Mouse (Mus musculus): Measurements from ENCODE around the gene Hhat. TPM values are rescaled to one million over a fixed set of nuclear protein-coding genes. Genes with fewer than 3 reads are reported as not detected.
A peak's percentile ranks its signal among the peaks of the same experiment; 100 is the strongest.

The Hhat gene
- polyA plus RNA-seq, 1 experiment, result 3.4 TPM

GRCm38 (mm10) chr1:192796201-192797010, 25.4 kb upstream of the Hhat start:
- Histone ChIP-seq H3K36me3 (ENCODE audit: control insufficient read depth, insufficient read depth, low read length) (no peaks in the 10 kb centered on the region), H3K4me1 (ENCODE audit: control insufficient read depth, insufficient read depth, insufficient read length) (peaks cover 2% of the 10 kb centered on the region; the same call in 1 of the 2 replicates), H3K27ac (ENCODE audit: insufficient read depth, low read length) (no peak overlapping the region), H3K27me3 (ENCODE audit: control insufficient read depth, insufficient read depth, low read length) (no peaks in the 10 kb centered on the region), H3K4me3 (ENCODE audit: extremely low read depth, insufficient read depth, insufficient read length) (no peak overlapping the region)
- WGBS, result 42% methylated on average over 20 of the region's 21 CpGs
- no peak for DNase-seq (ENCODE audit: low read depth in 1 of 2, low spot score in 2 of 2)
- TF ChIP-seq CTCF (IDR thresholded peaks at IDR 0.05; ENCODE audit: extremely low read depth, insufficient read depth, insufficient read length, insufficient replicate concordance), result no peak
- TF ChIP-seq POLR2A (IDR thresholded peaks at IDR 0.05; ENCODE audit: low read depth, low read length), result no peak

GRCm38 (mm10) chr1:192794957-192795745, 24.1 kb upstream of the Hhat start:
- WGBS, result 84% methylated on average over 9 of the region's 9 CpGs
- Histone ChIP-seq H3K4me3 (ENCODE audit: extremely low read depth, insufficient read depth, insufficient read length) (no peak overlapping the region), H3K27me3 (ENCODE audit: control insufficient read depth, insufficient read depth, low read length) (no peaks in the 10 kb centered on the region), H3K36me3 (ENCODE audit: control insufficient read depth, insufficient read depth, low read length) (no peaks in the 10 kb centered on the region), H3K4me1 (ENCODE audit: control insufficient read depth, insufficient read depth, insufficient read length) (peaks cover 2% of the 10 kb centered on the region; the same call in 1 of the 2 replicates), H3K27ac (ENCODE audit: insufficient read depth, low read length) (no peak overlapping the region)
- TF ChIP-seq CTCF (IDR thresholded peaks at IDR 0.05; ENCODE audit: extremely low read depth, insufficient read depth, insufficient read length, insufficient replicate concordance) (no peak), POLR2A (IDR thresholded peaks at IDR 0.05; ENCODE audit: low read depth, low read length) (no peak)
- DNase-seq (ENCODE audit: low read depth in 1 of 2, low spot score in 2 of 2), result no peak

- 27% methylated on average over 7 of the region's 7 CpGs for WGBS
Observed at GRCm38 (mm10) chr1:192791897-192792361, 20.9 kb upstream of the Hhat start.

DNA sequence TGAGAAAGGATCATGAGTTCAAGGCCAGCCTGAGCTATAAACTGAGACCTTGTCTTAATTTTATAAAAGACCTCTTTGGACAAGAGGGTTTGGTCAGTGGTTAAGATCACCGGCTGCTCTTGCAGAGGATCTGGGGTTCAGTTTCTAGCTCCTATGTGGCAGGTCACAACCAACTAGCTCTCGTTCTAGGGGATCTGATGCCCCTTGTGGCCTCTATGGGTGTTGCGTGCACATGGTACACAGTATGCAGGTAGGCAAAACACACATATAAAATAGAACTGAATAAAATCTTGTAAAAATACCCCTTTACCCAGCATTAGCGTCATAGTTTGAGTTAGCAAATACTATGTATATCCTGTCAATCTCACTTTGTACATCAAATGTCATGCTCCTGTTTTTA, 19.4 kb upstream of the Hhat start:
- peak; percentile 15; the same call in 1 of the 2 replicates for TF ChIP-seq CTCF (IDR thresholded peaks at IDR 0.05; ENCODE audit: extremely low read depth, insufficient read depth, insufficient read length, insufficient replicate concordance)
- no peak for TF ChIP-seq POLR2A (IDR thresholded peaks at IDR 0.05; ENCODE audit: low read depth, low read length)

More at GRCm38 (mm10) chr1:192791897-192792361, 20.9 kb upstream of the Hhat start:
- H3K27me3 ChIP-seq (ENCODE audit: control insufficient read depth, insufficient read depth, low read length), result no peaks in the 10 kb centered on the region
- DNase-seq (ENCODE audit: low read depth in 1 of 2, low spot score in 2 of 2), result no peak
- H3K27ac ChIP-seq (ENCODE audit: insufficient read depth, low read length), result no peak overlapping the region
- H3K4me1 ChIP-seq (ENCODE audit: control insufficient read depth, insufficient read depth, insufficient read length), result no peaks in the 10 kb centered on the region
- H3K4me3 ChIP-seq (ENCODE audit: extremely low read depth, insufficient read depth, insufficient read length), result no peak overlapping the region
- no peak for TF ChIP-seq POLR2A (IDR thresholded peaks at IDR 0.05; ENCODE audit: low read depth, low read length)
- TF ChIP-seq CTCF (IDR thresholded peaks at IDR 0.05; ENCODE audit: extremely low read depth, insufficient read depth, insufficient read length, insufficient replicate concordance), result no peak
- no peaks in the 10 kb centered on the region for H3K36me3 ChIP-seq (ENCODE audit: control insufficient read depth, insufficient read depth, low read length)

GRCm38 (mm10) chr1:192789828-192790227, 18.8 kb upstream of the Hhat start:
- whole genome bisulfite sequencing, result 93% methylated on average over 11 of the region's 11 CpGs
- TF ChIP-seq CTCF (IDR thresholded peaks at IDR 0.05; ENCODE audit: extremely low read depth, insufficient read depth, insufficient read length, insufficient replicate concordance) (no peak), POLR2A (IDR thresholded peaks at IDR 0.05; ENCODE audit: low read depth, low read length) (no peak)
- Histone ChIP-seq H3K4me3 (ENCODE audit: extremely low read depth, insufficient read depth, insufficient read length) (no peak overlapping the region), H3K36me3 (ENCODE audit: control insufficient read depth, insufficient read depth, low read length) (no peaks in the 10 kb centered on the region), H3K4me1 (ENCODE audit: control insufficient read depth, insufficient read depth, insufficient read length) (no peaks in the 10 kb centered on the region), H3K27me3 (ENCODE audit: control insufficient read depth, insufficient read depth, low read length) (no peaks in the 10 kb centered on the region), H3K27ac (ENCODE audit: insufficient read depth, low read length) (no peak overlapping the region)
- DNase-seq (ENCODE audit: low read depth in 1 of 2, low spot score in 2 of 2), result no peak

More for the DNA sequence above, 19.4 kb upstream of the Hhat start:
- peak in 1 of 2 experiments; percentile 24 for DNase-seq (ENCODE audit: low read depth in 1 of 2, low spot score in 2 of 2)
- 85% methylated on average over 4 of the region's 4 CpGs for WGBS
- no peak overlapping the region for H3K4me3 ChIP-seq (ENCODE audit: extremely low read depth, insufficient read depth, insufficient read length)
- no peaks in the 10 kb centered on the region for H3K4me1 ChIP-seq (ENCODE audit: control insufficient read depth, insufficient read depth, insufficient read length)
- no peak overlapping the region for H3K27ac ChIP-seq (ENCODE audit: insufficient read depth, low read length)
- H3K36me3 ChIP-seq (ENCODE audit: control insufficient read depth, insufficient read depth, low read length), result no peaks in the 10 kb centered on the region
- no peaks in the 10 kb centered on the region for H3K27me3 ChIP-seq (ENCODE audit: control insufficient read depth, insufficient read depth, low read length)

DNA sequence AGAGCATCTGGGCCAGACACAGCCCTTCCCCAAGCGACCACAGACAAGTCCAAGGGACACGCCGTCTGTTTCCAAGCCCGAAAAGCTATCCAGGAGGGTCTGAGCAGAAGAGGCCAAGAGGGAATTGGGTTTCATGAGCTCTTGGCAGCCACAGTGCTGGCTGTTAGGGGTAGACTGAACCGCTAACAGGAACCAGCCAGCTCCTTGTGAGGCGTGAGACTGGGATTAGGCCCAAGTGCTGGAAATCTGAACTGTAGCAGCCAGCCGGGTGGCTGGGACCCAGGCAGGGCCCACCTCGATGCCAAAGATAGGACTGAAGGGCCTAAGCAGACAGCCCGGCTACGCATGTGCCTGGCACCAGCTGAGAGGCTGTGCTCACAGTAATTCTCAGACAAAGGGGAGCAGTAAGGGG, 18.1 kb upstream of the Hhat start:
- WGBS, result 88% methylated on average over 10 of the region's 10 CpGs
- no peak overlapping the region for H3K4me3 ChIP-seq (ENCODE audit: extremely low read depth, insufficient read depth, insufficient read length)
- no peak for TF ChIP-seq POLR2A (IDR thresholded peaks at IDR 0.05; ENCODE audit: low read depth, low read length)
- TF ChIP-seq CTCF (IDR thresholded peaks at IDR 0.05; ENCODE audit: extremely low read depth, insufficient read depth, insufficient read length, insufficient replicate concordance), result no peak
- H3K36me3 ChIP-seq (ENCODE audit: control insufficient read depth, insufficient read depth, low read length), result no peaks in the 10 kb centered on the region
- DNase-seq (ENCODE audit: low read depth in 1 of 2, low spot score in 2 of 2), result no peak
- no peaks in the 10 kb centered on the region for H3K27me3 ChIP-seq (ENCODE audit: control insufficient read depth, insufficient read depth, low read length)
- H3K4me1 ChIP-seq (ENCODE audit: control insufficient read depth, insufficient read depth, insufficient read length), result no peaks in the 10 kb centered on the region
- H3K27ac ChIP-seq (ENCODE audit: insufficient read depth, low read length), result no peak overlapping the region

Measured in spleen, adult 2 months (tissue).